Mouse (Mus musculus) G1E-ER4 (cell line): ENCODE data around the gene Nid1. TPM values are rescaled to one million over a fixed set of nuclear protein-coding genes. Genes with fewer than 3 reads are reported as not detected.

Source experiments
- GATA1 ChIP-seq: IDR thresholded peaks from one replicate; pipeline ENCODE4 v1.8.0; 2012; ENCODE audit warnings: low read length, inconsistent platforms
- polyA plus RNA-seq: library from polyadenylated mRNA; stranded (reverse); fragments of >175 nt; gene quantifications from 2 replicates; pipeline ENCODE4 v1.2.3, GENCODE M21; 2012

Nid1 gene
- polyA plus RNA-seq, 1 experiment, result not detected

DNA sequence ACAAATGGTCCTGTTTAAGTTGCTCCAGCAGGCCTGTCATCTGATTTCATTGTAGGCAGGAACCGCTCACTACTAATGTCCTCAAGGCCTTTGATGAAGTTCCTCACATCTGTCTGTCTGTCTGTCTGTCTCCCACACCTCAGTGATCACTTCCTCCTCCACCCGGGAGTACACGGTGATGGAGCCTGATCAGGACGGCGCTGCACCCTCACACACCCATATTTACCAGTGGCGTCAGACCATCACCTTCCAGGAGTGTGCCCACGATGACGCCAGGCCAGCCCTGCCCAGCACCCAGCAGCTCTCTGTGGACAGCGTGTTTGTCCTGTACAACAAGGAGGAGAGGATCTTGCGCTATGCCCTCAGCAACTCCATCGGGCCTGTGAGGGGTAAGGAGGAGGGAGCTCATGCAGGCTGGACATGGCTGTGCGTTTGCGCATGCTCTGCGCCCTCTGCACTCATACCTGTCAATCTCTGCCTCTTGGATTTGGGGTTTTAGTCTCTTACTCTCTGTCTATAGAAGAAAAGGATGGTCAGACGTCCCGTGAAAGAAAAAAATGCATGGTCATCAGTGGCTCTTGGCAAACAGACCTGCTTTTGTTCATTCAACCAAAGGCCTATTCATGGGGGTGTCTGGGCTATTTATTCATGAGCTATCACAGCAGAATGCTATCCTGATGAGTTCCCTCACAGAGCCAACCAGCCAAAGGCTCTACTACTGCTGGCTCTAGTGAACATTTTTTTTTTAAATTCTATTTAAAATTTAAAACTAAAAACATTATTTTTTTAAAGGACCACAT, 44.7 kb downstream of the Nid1 start:
- no peak for TF ChIP-seq GATA1

- TF ChIP-seq GATA1, result no peak
These were observed 47.0 kb downstream of the Nid1 start for GRCm38 (mm10) chr13:13484351-13484751.

DNA sequence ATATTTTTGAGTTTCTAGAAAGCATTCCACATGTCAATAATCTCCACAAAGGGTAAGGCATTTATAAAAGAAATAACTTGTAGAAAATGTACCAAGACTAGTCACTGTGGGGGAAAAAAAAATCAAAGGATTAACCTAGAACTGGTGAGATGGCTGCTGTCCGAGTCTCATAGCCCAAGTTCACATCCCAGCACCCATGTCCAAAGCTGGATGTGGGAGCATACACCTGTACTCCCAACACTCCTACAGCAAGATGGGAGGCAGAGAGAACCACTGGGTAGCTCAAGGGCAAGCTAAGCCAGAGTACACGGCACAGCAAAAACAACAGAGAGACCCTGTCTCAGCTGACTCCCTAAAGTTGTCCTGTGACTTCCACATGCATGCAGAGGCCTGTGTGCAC, 47.5 kb downstream of the Nid1 start:
- no peak for TF ChIP-seq GATA1

GRCm38 (mm10) chr13:13485682-13486081, 48.3 kb downstream of the Nid1 start:
- no peak for TF ChIP-seq GATA1

DNA sequence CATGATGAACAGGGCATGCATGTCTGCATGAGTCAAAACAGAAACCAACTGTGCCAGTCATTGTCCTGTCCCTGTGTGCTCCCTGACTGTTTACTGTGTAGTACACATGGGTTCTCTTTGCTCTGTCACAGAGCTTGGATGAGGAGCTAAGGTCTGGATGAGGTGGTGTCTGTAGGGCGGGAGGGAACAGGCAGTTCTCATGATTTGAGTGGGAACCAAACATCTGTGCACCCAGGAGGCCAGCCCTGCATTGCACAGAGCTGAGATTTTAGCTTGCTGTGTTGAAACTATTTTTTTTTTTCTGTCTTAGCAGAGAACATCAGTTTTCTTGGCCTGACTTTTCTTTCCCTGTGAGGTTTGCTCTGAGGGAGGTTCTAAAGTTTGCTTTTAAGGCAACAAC, 50.5 kb downstream of the Nid1 start:
- TF ChIP-seq GATA1, result no peak

DNA sequence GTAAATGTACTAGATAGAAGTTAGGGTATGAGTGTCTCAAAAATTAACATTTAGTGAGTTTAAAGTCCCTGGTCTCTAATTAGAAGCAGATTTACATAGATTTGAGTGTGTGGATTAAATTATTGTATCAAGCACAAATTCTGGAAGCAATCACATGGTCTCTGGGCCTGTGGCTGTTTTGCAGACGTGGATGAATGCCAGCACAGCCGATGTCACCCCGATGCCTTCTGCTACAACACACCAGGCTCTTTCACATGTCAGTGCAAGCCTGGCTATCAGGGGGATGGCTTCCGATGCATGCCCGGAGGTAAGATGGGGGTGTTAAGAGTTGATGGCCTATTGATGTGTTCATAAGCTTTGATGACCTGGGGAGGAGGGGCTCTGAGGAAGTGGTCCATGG, 52.5 kb downstream of the Nid1 start:
- no peak for TF ChIP-seq GATA1

- no peak for TF ChIP-seq GATA1
These were observed 54.8 kb downstream of the Nid1 start for GRCm38 (mm10) chr13:13492151-13492550.

DNA sequence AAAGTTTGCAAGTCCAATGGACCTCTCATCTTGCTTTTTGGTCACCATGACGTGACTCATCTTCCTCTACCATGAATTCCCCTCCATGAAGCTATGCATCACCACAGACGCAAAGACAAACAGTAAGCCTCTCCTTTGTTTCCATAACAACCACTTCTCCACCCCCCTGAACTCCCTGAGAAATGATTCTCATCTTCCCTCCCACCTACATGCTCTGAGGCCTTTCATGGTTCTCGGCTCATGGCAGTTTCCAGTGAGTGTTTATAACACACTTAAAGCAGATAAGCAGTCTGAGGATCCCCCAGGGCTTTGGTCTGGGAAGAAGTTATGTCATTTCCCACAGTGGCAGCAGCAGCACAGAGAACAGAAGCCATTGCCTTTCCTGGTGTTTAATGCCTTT, 56.2 kb downstream of the Nid1 start:
- TF ChIP-seq GATA1, result no peak

- no peak for TF ChIP-seq GATA1
These were observed 60.7 kb downstream of the Nid1 start for GRCm38 (mm10) chr13:13498022-13498421.

- TF ChIP-seq GATA1, result no peak
These were observed 65.1 kb downstream of the Nid1 start for GRCm38 (mm10) chr13:13502406-13502805.

DNA sequence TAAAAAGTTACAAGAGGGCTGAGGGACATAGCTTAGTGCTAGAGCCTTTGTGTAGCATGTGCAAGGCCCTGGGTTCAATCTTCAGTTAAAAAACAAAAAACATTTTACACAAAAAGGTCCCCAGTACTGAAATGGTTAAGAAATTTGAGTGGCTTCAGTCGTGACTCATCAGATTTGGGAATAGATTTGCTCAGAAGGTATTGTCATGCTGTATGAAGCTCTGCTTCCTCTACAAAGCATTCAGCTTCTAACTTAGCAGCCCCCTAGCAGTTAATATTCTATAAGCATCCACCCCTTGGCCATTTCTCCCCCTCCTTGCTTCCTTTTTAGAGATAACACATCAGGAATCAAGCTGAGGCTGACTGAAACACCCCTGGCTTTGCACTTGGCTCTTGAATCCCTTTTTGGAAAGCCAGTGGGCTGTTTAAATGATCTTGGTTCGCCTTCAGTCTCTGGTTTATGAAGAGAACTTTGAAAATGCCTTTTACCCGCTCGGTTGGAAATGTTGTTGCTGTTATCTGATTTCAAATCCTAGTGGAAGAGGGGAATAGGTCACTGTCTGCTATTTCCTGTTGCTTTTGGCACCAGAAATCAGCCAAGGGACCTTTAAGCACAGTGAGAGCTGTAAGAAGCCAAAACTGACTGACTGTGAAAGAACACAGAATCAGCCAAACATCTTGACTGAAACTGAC, 66.5 kb downstream of the Nid1 start:
- TF ChIP-seq GATA1, result no peak

GRCm38 (mm10) chr13:13505063-13505462, 67.7 kb downstream of the Nid1 start:
- TF ChIP-seq GATA1, result no peak

GRCm38 (mm10) chr13:13506556-13506955, 69.2 kb downstream of the Nid1 start:
- TF ChIP-seq GATA1, result no peak

- TF ChIP-seq GATA1, result no peak
These were observed 77.5 kb downstream of the Nid1 start for GRCm38 (mm10) chr13:13514861-13515260.

- no peak for TF ChIP-seq GATA1
These were observed 79.2 kb downstream of the Nid1 start for GRCm38 (mm10) chr13:13516376-13517225.

- TF ChIP-seq GATA1, result no peak
These were observed 80.8 kb downstream of the Nid1 start for GRCm38 (mm10) chr13:13518114-13518513.
